Mouse (Mus musculus) brain, adult 2 months (tissue): ENCODE measurements at regions not wholly inside any gene's neighbourhood (a gene's known extent, or its start where the extent isn't known, plus 50 kb on each side); places are given as distances from the start of the nearest gene placed in this dataset.

Experiments used
- DNase-seq: peaks from one replicate; pipeline ENCODE4 v3.0.0; 2011; ENCODE audit warnings: low read depth, low spot score

- DNase-seq: peak; percentile 14
These were observed 62.2 kb downstream of the Gm17728 start for GRCm38 (mm10) chr17:9484098-9484497.

- peak; percentile 65 for DNase-seq
These were observed 62.7 kb downstream of the Gm17728 start for GRCm38 (mm10) chr17:9484566-9484965.

- no peak for DNase-seq
These were observed 107.5 kb downstream of the Gm17728 start for GRCm38 (mm10) chr17:9529340-9529739.

GRCm38 (mm10) chr17:9536090-9536489, 114.2 kb downstream of the Gm17728 start:
- DNase-seq: no peak

- no peak for DNase-seq
These were observed 116.5 kb downstream of the Gm17728 start for GRCm38 (mm10) chr17:9538371-9538770.

- DNase-seq: no peak
These were observed 118.3 kb downstream of the Gm17728 start for GRCm38 (mm10) chr17:9540156-9540555.

GRCm38 (mm10) chr17:9543224-9543797, 121.5 kb downstream of the Gm17728 start:
- no peak for DNase-seq

- DNase-seq: no peak
These were observed 112.0 kb downstream of the Pabpc6 start for GRCm38 (mm10) chr17:9557544-9557943.

GRCm38 (mm10) chr17:9566846-9567245, 102.7 kb downstream of the Pabpc6 start:
- DNase-seq: no peak

GRCm38 (mm10) chr17:9579401-9580371, 89.8 kb downstream of the Pabpc6 start:
- peak; percentile 61 for DNase-seq

GRCm38 (mm10) chr17:9598131-9598530, 71.4 kb downstream of the Pabpc6 start:
- peak; percentile 62 for DNase-seq

GRCm38 (mm10) chr17:9600459-9600858, 69.1 kb downstream of the Pabpc6 start:
- DNase-seq: no peak
